In the genomic region with DNA sequence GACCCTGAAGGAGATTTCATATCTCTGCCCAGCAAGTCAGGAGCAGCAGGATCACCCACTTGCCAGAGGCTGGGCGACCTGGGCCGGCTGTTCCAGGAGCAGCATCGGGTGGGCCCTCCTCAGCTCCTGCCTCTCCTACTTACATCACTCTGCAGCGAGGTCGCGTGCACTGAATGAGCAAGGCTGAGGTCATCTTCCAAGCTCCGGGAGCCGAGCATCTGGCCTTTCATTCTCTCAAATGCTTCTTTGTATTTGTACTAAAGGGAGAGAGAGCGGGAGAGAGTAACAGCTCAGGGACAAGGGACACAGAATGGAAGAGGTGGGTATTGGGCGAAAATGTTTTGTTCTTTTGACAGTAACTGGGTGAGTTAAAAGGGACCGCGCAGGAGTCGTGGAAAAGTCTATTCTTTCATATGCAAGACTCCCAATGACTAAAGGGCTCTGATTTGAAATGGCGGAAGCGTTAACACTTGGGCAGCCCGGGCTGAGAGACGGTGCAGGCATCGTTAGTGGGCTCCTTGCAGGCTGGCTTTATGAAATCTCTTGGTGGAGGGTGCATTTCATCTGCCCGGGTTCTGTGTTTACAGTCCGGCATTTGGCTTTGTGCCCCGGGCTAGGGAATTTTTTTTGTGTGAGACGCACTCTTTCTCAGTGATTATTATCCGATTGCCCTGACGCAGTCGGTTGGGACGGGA, we compare ENCODE assay signal across 11 mouse cellular contexts. TPM values are rescaled to one million over a fixed set of nuclear protein-coding genes. Genes with fewer than 3 reads are reported as not detected.
DNase-seq lines count a peak whose midpoint lies in the region; ATAC-seq and TF ChIP-seq lines count a peak whose summit lies in the region.
"Had no signal": no experiment of that assay in that cellular context is flagged by ENCODE, and none has a peak within 500 bp of the region (broad histone marks: within the 10 kb centered on the region; RNA-seq: fewer than 3 reads in every experiment).

No protein-coding gene starts in this region.

- DNase-seq in 3134 (ENCODE audit: extremely low read depth, insufficient read length, low spot score) (peak; percentile 64), ES-CJ7 (ENCODE audit: low read depth, low spot score) (peak; percentile 34)
- peak; percentile 47 for DNase-seq in embryonic facial prominence, embryonic 10.5 days (ENCODE audit: low spot score)
- DNase-seq in layer of hippocampus, postnatal 36 days, result peak; percentile 23 to 34
- no peak for DNase-seq in thymus, postnatal 25 days
- DNase-seq in thymus, adult 2 months, result no peak
- DNase-seq in kidney, adult 2 months, result no peak
- DNase-seq: kidney, postnatal 36 days; thymus, adult 18-20 months had no signal

- H3K27me3 ChIP-seq in embryonic facial prominence, embryonic 10.5 days (replicated peaks; ENCODE audit: low read depth, poor library complexity, severe bottlenecking), result peaks cover 28% of the 10 kb centered on the region
- no peaks in the 10 kb centered on the region for H3K27me3 ChIP-seq in thymus, adult 2 months (ENCODE audit: control insufficient read depth, insufficient read depth, low read length)
- no peaks in the 10 kb centered on the region for H3K27me3 ChIP-seq in kidney, adult 2 months (replicated peaks; ENCODE audit: control insufficient read depth, insufficient read depth, low read length)

- TF ChIP-seq POLR2A in thymus, adult 2 months (IDR thresholded peaks at IDR 0.05; ENCODE audit: control insufficient read depth, extremely low read depth, insufficient read depth, low read length, poor library complexity), result no peak
- TF ChIP-seq POLR2A in kidney, adult 2 months (IDR thresholded peaks at IDR 0.05; ENCODE audit: low read depth, low read length), result no peak

- H3K4me3 ChIP-seq in embryonic facial prominence, embryonic 10.5 days, result no peak overlapping the region
- no peak overlapping the region for H3K4me3 ChIP-seq in thymus, adult 2 months (ENCODE audit: control insufficient read depth, insufficient read depth, low read length)
- H3K4me3 ChIP-seq in kidney, adult 2 months (ENCODE audit: insufficient read depth, low read depth, low read length), result no peak overlapping the region
- H3K4me3 ChIP-seq: heart, embryonic 12.5 days had no signal

- ATAC-seq in inflammation-experienced regulatory T-cells, adult 6 months, result no peak

- no peak for TF ChIP-seq CTCF in thymus, adult 2 months (IDR thresholded peaks at IDR 0.05; ENCODE audit: borderline replicate concordance, control insufficient read depth, extremely low read depth, insufficient read depth, low read length, poor library complexity)
- no peak for TF ChIP-seq CTCF in kidney, adult 2 months (conservative IDR thresholded peaks at IDR 0.05; ENCODE audit: insufficient read depth, insufficient read length, low read depth, low read length)

- 51% methylated on average over 26 of the region's 26 CpGs for WGBS in embryonic facial prominence, embryonic 10.5 days
- WGBS in thymus, adult 2 months, result 91% methylated on average over 26 of the region's 26 CpGs
- 83% methylated on average over 26 of the region's 26 CpGs for WGBS in kidney, adult 2 months

- no peaks in the 10 kb centered on the region for H3K9me3 ChIP-seq in embryonic facial prominence, embryonic 10.5 days
- H3K9me3 ChIP-seq: heart, embryonic 12.5 days had no signal

- peak overlapping the region; percentile 15 for H3K27ac ChIP-seq in embryonic facial prominence, embryonic 10.5 days (replicated peaks)
- no peak overlapping the region for H3K27ac ChIP-seq in thymus, adult 2 months (ENCODE audit: control insufficient read depth, insufficient read depth, low read length)
- no peak overlapping the region for H3K27ac ChIP-seq in kidney, adult 2 months (ENCODE audit: insufficient read depth, low read depth, low read length)

- no peaks in the 10 kb centered on the region for H3K36me3 ChIP-seq in embryonic facial prominence, embryonic 10.5 days (replicated peaks)
- no peaks in the 10 kb centered on the region for H3K36me3 ChIP-seq in thymus, adult 2 months (ENCODE audit: control insufficient read depth, insufficient read depth, low read length)
- H3K36me3 ChIP-seq in kidney, adult 2 months (ENCODE audit: control insufficient read depth, insufficient read depth, low read length), result no peaks in the 10 kb centered on the region

- H3K4me1 ChIP-seq in embryonic facial prominence, embryonic 10.5 days, result peaks cover 16% of the 10 kb centered on the region
- no peaks in the 10 kb centered on the region for H3K4me1 ChIP-seq in thymus, adult 2 months (replicated peaks; ENCODE audit: control insufficient read depth, insufficient read depth, low read length)
- H3K4me1 ChIP-seq in kidney, adult 2 months (ENCODE audit: control insufficient read depth, insufficient read depth, low read length), result no peaks in the 10 kb centered on the region
- H3K4me1 ChIP-seq: heart, embryonic 12.5 days had no signal

RNA-seq across cellular contexts. Expression of gene Nrap, which starts 45.8 kb away (rescaled TPM):
- polyA plus RNA-seq in embryonic facial prominence, embryonic 10.5 days (2016; fragmentation: Nextera tagmentation; extraction: Ambion mirVana), result 0.07 and 0.11 TPM in 2 replicates
- under 1 TPM; 0.07 to 0.08 TPM for total RNA-seq in layer of hippocampus, postnatal 36 days (2021)
- not detected for polyA plus RNA-seq in inflammation-experienced regulatory T-cells, adult 6 months (2017; shearing (Covaris generic))
- 0.47 and 4.3 TPM in 2 replicates for polyA plus RNA-seq in thymus, adult 2 months (2012; rRNA removed)
- 1.1 and 5.0 TPM in 2 replicates for polyA plus RNA-seq in kidney, adult 2 months (2012; rRNA removed)

RNA-seq across cellular contexts. Expression of gene Casp7, which starts 52.9 kb away (rescaled TPM):
- 15.9 and 17.8 TPM in 2 replicates for polyA plus RNA-seq in embryonic facial prominence, embryonic 10.5 days (2016; fragmentation: Nextera tagmentation; extraction: Ambion mirVana)
- total RNA-seq in layer of hippocampus, postnatal 36 days (2021), result 1 to 10 TPM; 1.3 to 1.9 TPM
- polyA plus RNA-seq in inflammation-experienced regulatory T-cells, adult 6 months (2017; shearing (Covaris generic)), result 10 to 100 TPM; 29.6 to 38.3 (median 37.2) TPM
- polyA plus RNA-seq in thymus, adult 2 months (2012; rRNA removed), result 19.6 and 21.3 TPM in 2 replicates
- polyA plus RNA-seq in kidney, adult 2 months (2012; rRNA removed), result 12.0 and 12.4 TPM in 2 replicates

RNA-seq across cellular contexts. Expression of gene Habp2, which starts 57.1 kb away (rescaled TPM):
- polyA plus RNA-seq in embryonic facial prominence, embryonic 10.5 days (2016; fragmentation: Nextera tagmentation; extraction: Ambion mirVana), result not detected in 2 replicates
- not detected for total RNA-seq in layer of hippocampus, postnatal 36 days (2021)
- under 1 TPM in 1 of 3 experiments, not detected in 2; 0.26 TPM for polyA plus RNA-seq in inflammation-experienced regulatory T-cells, adult 6 months (2017; shearing (Covaris generic))
- polyA plus RNA-seq in thymus, adult 2 months (2012; rRNA removed), result 0.15 and 0.55 TPM in 2 replicates
- 303 and 362 TPM in 2 replicates for polyA plus RNA-seq in kidney, adult 2 months (2012; rRNA removed)

Comparison
In these comparisons a context has a peak if more than half of its experiments do, and no peak if none do; other contexts are left out.
1. DNase-seq: peak in 3134 (single experiment), ES-CJ7 (single experiment), embryonic facial prominence, embryonic 10.5 days (single experiment) and layer of hippocampus, postnatal 36 days (2 of 2); none in thymus, postnatal 25 days (single experiment), thymus, adult 2 months (single experiment) and kidney, adult 2 months (single experiment).
2. RNA of gene Habp2, which starts 57.1 kb away (polyA plus RNA-seq): 303 to 362 TPM in kidney, adult 2 months; 0.15 to 0.55 TPM in thymus, adult 2 months, 0.26 TPM in inflammation-experienced regulatory T-cells, adult 6 months and not detected in embryonic facial prominence, embryonic 10.5 days; every median in the first group is over 100 times any median in the second.